Mouse (Mus musculus) lung, embryonic 14.5 days (tissue): ENCODE measurements around the gene 0610037L13Rik. TPM values are rescaled to one million over a fixed set of nuclear protein-coding genes. Genes with fewer than 3 reads are reported as not detected.

Source experiments
- ATAC-seq: fragments of 200-750 bp; cut with Nextera tagmentation; 2 replicates; pipeline ENCODE4 v1.8.0; 2017; ENCODE audit warnings: mild to moderate bottlenecking, moderate TSS enrichment, moderate library complexity; ENCODE audit not compliant: insufficient read depth
- DNase-seq: peaks from one replicate; pipeline ENCODE4 v3.0.0-alpha.2; 2015
- H3K27ac ChIP-seq: fragments of 300-500 bp; sonication (generic); 2 replicates; pipeline ENCODE4 v1.5.1; 2014; ENCODE audit warnings: low read depth, mild to moderate bottlenecking, moderate library complexity
- H3K27me3 ChIP-seq: fragments of 300-500 bp; sonication (generic); 2 replicates; pipeline ENCODE4 v1.6.1; 2014; ENCODE audit warnings: low read length, control low read depth; ENCODE audit not compliant: insufficient read depth
- H3K36me3 ChIP-seq: fragments of 300-500 bp; sonication (generic); 2 replicates; pipeline ENCODE4 v1.6.1; 2014; ENCODE audit warnings: control low read depth; ENCODE audit not compliant: insufficient read depth
- H3K4me1 ChIP-seq: fragments of 300-500 bp; sonication (generic); 2 replicates; pipeline ENCODE4 v1.6.1; 2014; ENCODE audit warnings: antibody characterized with exemption, control low read depth; ENCODE audit not compliant: insufficient read depth
- H3K4me2 ChIP-seq: fragments of 300-500 bp; sonication (generic); 2 replicates; pipeline ENCODE4 v1.6.1; 2014; ENCODE audit warnings: mild to moderate bottlenecking
- H3K4me3 ChIP-seq: fragments of 300-500 bp; sonication (generic); 2 replicates; pipeline ENCODE4 v1.5.1; 2014; ENCODE audit warnings: low read depth, low read length
- H3K9ac ChIP-seq: fragments of 300-500 bp; sonication (generic); 2 replicates; pipeline ENCODE4 v1.6.1; 2014
- H3K9me3 ChIP-seq: fragments of 300-500 bp; sonication (generic); 2 replicates; pipeline ENCODE4 v1.6.1; 2016; ENCODE audit warnings: low read depth, low read length, control low read depth
- CTCF ChIP-seq: IDR thresholded peaks from 2 replicates; pipeline ENCODE4 v1.5.1; 2016; ENCODE audit warnings: antibody characterized with exemption, low read depth
- WGBS: fragments of 180-500 bp; shearing (Covaris S2); extraction: QIAGEN DNeasy Blood & Tissue Kit; methylation state at CpG from one replicate; pipeline ENCODE4 v1.1.7; 2014; 5-methylcytosine and 5-hydroxymethylcytosine counted together
- polyA plus RNA-seq: library from polyadenylated mRNA; unstranded; fragments of >200 nt; fragmentation: Nextera tagmentation; extraction: Ambion mirVana; gene quantifications from 2 replicates; pipeline ENCODE4 v1.2.1, GENCODE M21; 2014

0610037L13Rik gene
- polyA plus RNA-seq, 1 experiment from 2014 or later, result 139 TPM

DNA sequence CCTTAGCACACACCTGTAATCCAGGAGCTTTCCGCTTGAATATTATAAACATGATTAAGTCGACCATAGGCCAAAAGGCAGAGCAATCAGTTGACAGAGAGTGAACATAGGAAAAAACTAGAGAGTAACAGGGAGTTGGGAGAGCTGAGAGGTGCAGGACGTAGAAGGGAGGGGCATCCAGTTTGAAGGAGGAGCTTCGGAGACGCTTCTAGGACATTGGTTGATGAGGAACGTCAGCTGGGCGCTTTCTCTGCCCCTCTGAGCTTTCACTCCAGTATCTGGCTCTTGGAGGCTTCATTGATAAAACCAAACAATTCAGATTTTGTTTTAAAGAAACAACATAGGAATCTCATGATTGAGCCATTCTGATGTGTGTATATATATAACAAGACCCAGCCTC lies 3.2 kb upstream of the 0610037L13Rik start:
- Histone ChIP-seq H3K9ac (no peak overlapping the region), H3K36me3 (peaks cover 61% of the 10 kb centered on the region), H3K27ac (no peak overlapping the region), H3K27me3 (no peaks in the 10 kb centered on the region), H3K9me3 (no peaks in the 10 kb centered on the region), H3K4me2 (no peak overlapping the region), H3K4me3 (no peak overlapping the region), H3K4me1 (peaks cover 5% of the 10 kb centered on the region; the same call in 1 of the 2 replicates)
- 75% methylated on average over 7 of the region's 7 CpGs for WGBS
- ATAC-seq (no peak), DNase-seq (no peak)
- no peak for TF ChIP-seq CTCF

DNA sequence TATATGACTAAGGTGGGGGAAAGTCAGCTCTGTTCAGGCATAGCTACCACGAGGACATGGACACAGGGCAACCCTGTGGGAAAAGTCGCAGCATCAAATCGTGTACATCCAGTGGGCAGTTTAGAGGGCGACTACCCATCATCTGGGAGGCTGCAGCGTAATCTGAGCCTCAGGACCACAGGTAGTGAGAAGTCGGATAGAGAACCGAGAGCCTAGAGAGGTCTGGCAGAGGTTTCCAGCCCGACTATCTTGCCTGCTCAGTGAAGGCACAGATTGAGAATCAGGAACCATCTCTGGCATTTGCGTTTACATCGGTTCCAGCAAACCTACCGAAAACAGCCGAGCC lies 255 bp upstream of the 0610037L13Rik start:
- Histone ChIP-seq H3K4me3 (peak overlapping the region; percentile 56), H3K9me3 (no peaks in the 10 kb centered on the region), H3K9ac (peak overlapping the region; percentile 66), H3K36me3 (peaks cover 59% of the 10 kb centered on the region), H3K4me2 (peak overlapping the region; percentile 86), H3K4me1 (peaks cover 5% of the 10 kb centered on the region; the same call in 1 of the 2 replicates), H3K27me3 (no peaks in the 10 kb centered on the region), H3K27ac (peak overlapping the region; percentile 83; the same call in 1 of the 2 replicates)
- under 1% methylated on average over 12 of the region's 12 CpGs for WGBS
- ATAC-seq (peak; percentile 32), DNase-seq (no peak)
- TF ChIP-seq CTCF, result no peak

DNA sequence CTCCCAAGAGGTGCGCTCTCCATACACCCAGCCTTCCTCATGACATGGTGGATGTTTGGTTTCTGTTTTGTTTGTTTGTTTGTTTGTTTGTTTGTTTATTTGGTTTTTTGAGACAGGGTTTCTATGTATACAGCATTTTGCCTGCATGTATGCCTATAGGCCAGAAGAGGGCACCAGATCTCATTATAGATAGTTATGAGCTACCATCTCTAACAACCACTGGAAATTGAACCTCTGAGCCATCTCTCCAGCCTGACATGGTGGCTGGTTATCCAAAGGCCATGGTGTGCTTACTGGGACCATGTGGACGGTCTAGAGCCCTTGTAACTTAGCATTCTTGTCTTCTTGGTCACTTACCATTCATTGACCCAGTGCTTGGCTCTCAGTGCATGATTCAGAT lies 3.0 kb downstream of the 0610037L13Rik start:
- DNase-seq, result peak; percentile 74
- ATAC-seq, result no peak
- Histone ChIP-seq H3K9me3 (no peaks in the 10 kb centered on the region), H3K27ac (no peak overlapping the region), H3K4me3 (no peak overlapping the region), H3K9ac (no peak overlapping the region), H3K27me3 (no peaks in the 10 kb centered on the region), H3K36me3 (peaks cover 60% of the 10 kb centered on the region), H3K4me1 (peaks cover 5% of the 10 kb centered on the region; the same call in 1 of the 2 replicates), H3K4me2 (no peak overlapping the region)
- 81% methylated on average over 2 of the region's 2 CpGs for WGBS
- TF ChIP-seq CTCF, result peak; percentile 62

DNA sequence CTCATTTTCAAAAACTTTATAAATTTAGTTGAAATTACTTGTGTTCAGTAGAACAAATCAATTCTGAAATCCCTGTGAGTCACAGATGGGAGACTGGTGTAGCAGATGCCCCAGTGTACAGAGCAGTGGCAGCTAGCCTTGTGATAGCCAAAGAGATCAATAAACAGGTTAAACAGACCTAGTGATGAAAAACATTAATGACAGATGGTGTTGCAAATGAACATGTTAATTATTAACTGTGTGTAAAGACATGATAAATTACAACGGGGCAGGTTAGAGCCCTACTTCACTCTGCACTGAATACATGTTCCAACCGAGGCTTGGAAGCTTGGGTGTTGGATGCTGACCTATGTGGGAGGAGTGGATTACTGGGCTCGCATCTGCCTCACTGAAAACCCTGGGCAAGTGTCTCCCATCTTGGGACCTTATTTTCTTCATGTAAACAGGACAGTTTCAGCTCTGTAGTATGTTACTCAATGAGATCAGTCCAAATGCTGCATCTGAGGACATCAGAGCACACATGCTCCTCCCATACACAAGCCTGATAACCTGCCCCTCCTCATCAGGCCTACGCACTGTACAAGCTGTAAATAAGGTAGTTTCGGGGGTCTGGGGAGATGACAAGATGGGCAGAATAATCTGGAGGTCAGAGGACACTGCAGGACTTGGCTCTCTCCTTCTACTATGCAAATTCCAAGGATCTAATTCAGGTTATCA lies 9.8 kb downstream of the 0610037L13Rik start:
- WGBS, result 73% methylated on average over 5 of the region's 5 CpGs
- Histone ChIP-seq H3K4me3 (no peak overlapping the region), H3K27me3 (no peaks in the 10 kb centered on the region), H3K36me3 (peaks cover 67% of the 10 kb centered on the region), H3K9ac (no peak overlapping the region), H3K4me2 (no peak overlapping the region), H3K27ac (no peak overlapping the region), H3K4me1 (no peaks in the 10 kb centered on the region), H3K9me3 (no peaks in the 10 kb centered on the region)
- no peak for DNase-seq
- TF ChIP-seq CTCF, result no peak
- no peak for ATAC-seq

DNA sequence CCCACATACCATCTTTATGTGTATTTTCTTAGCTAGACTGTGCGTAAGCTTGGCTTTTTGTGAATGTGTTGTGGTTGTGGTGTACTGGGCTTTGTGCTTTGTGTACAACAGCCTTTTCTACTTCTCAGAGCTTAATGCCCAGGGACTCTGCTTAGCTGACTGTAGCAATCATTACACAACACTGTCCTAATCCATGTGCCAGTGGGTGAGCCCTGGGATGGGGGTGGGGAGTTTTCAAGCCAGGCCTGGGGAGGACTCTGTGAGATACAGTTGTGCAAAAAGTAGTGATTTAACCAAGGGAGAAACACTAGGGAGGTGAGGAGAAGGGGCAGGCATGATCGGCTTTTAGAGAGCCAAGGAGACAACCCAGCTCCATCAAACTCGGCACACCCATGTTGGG lies 10.6 kb downstream of the 0610037L13Rik start:
- no peak for TF ChIP-seq CTCF
- 84% methylated on average over 3 of the region's 3 CpGs for WGBS
- Histone ChIP-seq H3K36me3 (peaks cover 62% of the 10 kb centered on the region), H3K9ac (no peak overlapping the region), H3K4me3 (no peak overlapping the region), H3K4me2 (no peak overlapping the region), H3K9me3 (no peaks in the 10 kb centered on the region), H3K27me3 (no peaks in the 10 kb centered on the region), H3K27ac (no peak overlapping the region), H3K4me1 (no peaks in the 10 kb centered on the region)
- DNase-seq (no peak), ATAC-seq (no peak)

DNA sequence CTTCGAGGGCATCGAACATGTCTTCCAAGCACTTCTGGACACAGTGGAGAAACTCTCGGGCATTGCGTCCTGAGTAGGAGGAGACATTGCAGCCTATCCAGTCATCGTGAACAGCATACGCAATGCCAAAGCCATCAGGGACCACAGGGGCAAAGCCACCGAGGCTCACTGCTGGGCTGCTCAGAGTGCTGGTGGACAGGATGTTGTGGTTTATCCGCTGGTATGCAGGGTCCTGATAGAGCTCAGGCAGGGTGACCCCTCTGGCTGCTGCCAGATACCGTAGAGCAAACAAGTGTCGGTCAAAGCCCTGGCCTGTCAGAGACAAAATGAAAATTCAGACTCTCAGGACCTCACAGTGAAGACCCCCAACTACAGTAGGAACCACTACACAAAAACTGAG lies 14.6 kb downstream of the 0610037L13Rik start:
- Histone ChIP-seq H3K27ac (no peak overlapping the region), H3K27me3 (no peaks in the 10 kb centered on the region), H3K9ac (no peak overlapping the region), H3K36me3 (peaks cover 50% of the 10 kb centered on the region), H3K4me1 (no peaks in the 10 kb centered on the region), H3K4me2 (no peak overlapping the region), H3K9me3 (no peaks in the 10 kb centered on the region), H3K4me3 (no peak overlapping the region)
- no peak for ATAC-seq
- TF ChIP-seq CTCF, result no peak
- DNase-seq, result no peak
- 82% methylated on average over 10 of the region's 10 CpGs for WGBS

DNA sequence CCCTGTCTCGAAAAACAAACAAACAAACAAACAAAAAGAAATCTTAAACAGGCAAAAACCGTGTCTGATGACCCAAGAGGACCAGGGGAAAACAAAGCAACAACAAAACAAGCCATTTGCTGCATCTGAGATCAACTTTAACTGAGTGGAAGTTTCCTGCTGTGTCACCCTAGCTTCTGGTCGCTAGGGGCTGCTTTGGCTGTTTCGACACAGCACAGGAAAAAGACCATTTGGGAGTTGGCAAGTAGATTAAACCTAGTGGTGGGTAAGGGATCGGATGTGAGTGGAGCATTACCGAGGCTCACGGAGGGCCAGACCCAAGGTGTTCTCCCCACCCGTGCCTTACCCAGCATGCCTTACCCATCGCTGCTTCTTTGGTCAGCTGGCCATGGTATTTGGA lies 16.9 kb downstream of the 0610037L13Rik start:
- Histone ChIP-seq H3K4me2 (no peak overlapping the region), H3K27me3 (no peaks in the 10 kb centered on the region), H3K9ac (no peak overlapping the region), H3K4me1 (no peaks in the 10 kb centered on the region), H3K36me3 (peaks cover 61% of the 10 kb centered on the region), H3K9me3 (no peaks in the 10 kb centered on the region), H3K4me3 (no peak overlapping the region), H3K27ac (no peak overlapping the region)
- TF ChIP-seq CTCF, result no peak
- WGBS, result 87% methylated on average over 9 of the region's 9 CpGs
- no peak for DNase-seq
- no peak for ATAC-seq
